Mouse (Mus musculus): ENCODE data around the gene Oas1h. TPM values are rescaled to one million over a fixed set of nuclear protein-coding genes. Genes with fewer than 3 reads are reported as not detected.
"Not testable (repeated sequence)": the region's sequence is repeated elsewhere in the genome, so short reads cannot be mapped to it uniquely, and the experiment has no call there.

Oas1h gene
- total and polyA plus RNA-seq, 2 experiments, result not detected

DNA sequence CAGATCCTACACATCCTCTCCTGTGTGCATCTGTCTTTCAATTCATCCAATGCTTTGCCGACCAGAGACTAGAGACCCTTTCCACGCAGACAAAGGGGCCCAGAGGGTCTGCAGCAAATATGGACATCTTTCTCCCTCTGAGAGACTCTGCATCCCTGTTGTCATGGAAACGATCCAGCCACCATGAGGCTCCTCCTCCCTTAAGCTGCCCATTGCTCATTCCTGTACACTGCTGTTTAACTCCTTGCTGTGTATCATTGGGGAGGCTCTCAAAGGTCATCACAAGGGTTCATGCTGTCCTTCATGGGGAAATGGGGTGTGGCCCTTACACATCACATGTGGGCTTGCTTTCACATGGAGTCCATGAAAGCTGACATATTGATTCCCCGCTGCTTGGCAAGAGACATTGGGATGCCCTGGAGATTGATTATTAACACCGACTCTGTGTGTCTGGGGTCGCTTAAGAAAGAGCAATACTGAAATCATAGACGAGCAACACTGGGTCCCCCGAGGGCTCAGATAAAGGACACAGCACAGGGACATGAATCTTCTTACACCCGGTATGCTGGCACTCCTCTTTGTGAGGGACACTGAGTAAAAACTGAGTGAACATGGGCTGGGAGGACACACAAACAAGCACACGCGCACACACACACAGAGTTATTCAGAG is 34.1 kb downstream of the Oas1h start:
- 0 out of 2 replicates have a peak, but pooled peaks cover under 1% of the 10 kb centered on the region for H3K36me3 ChIP-seq (ENCODE audit: control insufficient read depth, insufficient read depth, low read length)
- no peak for DNase-seq (ENCODE audit: extremely low read depth, low read depth, low spot score)
- no peak overlapping the region for H3K27ac ChIP-seq (replicated peaks; ENCODE audit: insufficient read depth, low read depth, low read length)
- no peak overlapping the region for H3K9ac ChIP-seq (ENCODE audit: low read depth, low read length)
- 82% methylated on average over 11 of the region's 11 CpGs for WGBS
- TF ChIP-seq POLR2A (IDR thresholded peaks at IDR 0.05; ENCODE audit: extremely low read depth, insufficient read depth, low read length) (no peak), CTCF (IDR thresholded peaks at IDR 0.05; ENCODE audit: low read depth, low read length) (no peak)
- no peaks in the 10 kb centered on the region for H3K27me3 ChIP-seq (ENCODE audit: control insufficient read depth, insufficient read depth, low read length)
- no peak overlapping the region for H3K4me3 ChIP-seq (ENCODE audit: insufficient read depth, low read depth, low read length)
- no peaks in the 10 kb centered on the region for H3K79me2 ChIP-seq (ENCODE audit: control insufficient read depth, insufficient read depth, low read length)
- no peaks in the 10 kb centered on the region for H3K4me1 ChIP-seq (ENCODE audit: control insufficient read depth, insufficient read depth, low read length)

DNA sequence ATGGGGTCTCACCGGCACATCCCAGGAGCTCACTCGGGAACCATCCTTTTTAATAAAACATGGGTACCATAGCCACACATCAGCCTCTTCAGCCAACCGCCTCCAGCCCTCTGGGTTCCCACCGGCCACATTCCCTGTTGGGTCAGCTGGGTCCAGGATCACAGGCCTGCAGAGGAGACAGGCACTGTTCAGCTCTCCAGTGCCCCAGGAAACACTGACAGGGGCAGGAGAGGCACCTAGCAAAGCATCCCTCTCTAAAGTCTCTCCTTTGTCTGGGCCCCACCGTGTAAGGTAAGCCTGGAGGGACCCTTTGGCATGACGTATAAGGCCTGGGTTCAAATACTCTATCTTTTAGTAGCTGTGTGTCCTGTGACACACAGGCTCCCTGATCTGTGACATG is 37.1 kb downstream of the Oas1h start:
- Histone ChIP-seq H3K79me2 (ENCODE audit: control insufficient read depth, insufficient read depth, low read length) (no peaks in the 10 kb centered on the region), H3K36me3 (ENCODE audit: control insufficient read depth, insufficient read depth, low read length) (0 out of 2 replicates have a peak, but pooled peaks cover 1% of the 10 kb centered on the region), H3K4me3 (ENCODE audit: insufficient read depth, low read depth, low read length) (no peak overlapping the region), H3K27ac (replicated peaks; ENCODE audit: insufficient read depth, low read depth, low read length) (no peak overlapping the region), H3K27me3 (ENCODE audit: control insufficient read depth, insufficient read depth, low read length) (no peaks in the 10 kb centered on the region), H3K4me1 (ENCODE audit: control insufficient read depth, insufficient read depth, low read length) (no peaks in the 10 kb centered on the region), H3K9ac (ENCODE audit: low read depth, low read length) (no peak overlapping the region)
- TF ChIP-seq CTCF (IDR thresholded peaks at IDR 0.05; ENCODE audit: low read depth, low read length) (no peak), POLR2A (IDR thresholded peaks at IDR 0.05; ENCODE audit: extremely low read depth, insufficient read depth, low read length) (no peak)
- 84% methylated on average over 6 of the region's 6 CpGs for WGBS
- no peak for DNase-seq (ENCODE audit: extremely low read depth, low read depth, low spot score)

- Histone ChIP-seq H3K79me2 (ENCODE audit: control insufficient read depth, insufficient read depth, low read length) (no peaks in the 10 kb centered on the region), H3K27ac (replicated peaks; ENCODE audit: insufficient read depth, low read depth, low read length) (no peak overlapping the region), H3K4me1 (ENCODE audit: control insufficient read depth, insufficient read depth, low read length) (no peaks in the 10 kb centered on the region), H3K4me3 (ENCODE audit: insufficient read depth, low read depth, low read length) (no peak overlapping the region), H3K36me3 (ENCODE audit: control insufficient read depth, insufficient read depth, low read length) (0 out of 2 replicates have a peak, but pooled peaks cover 1% of the 10 kb centered on the region), H3K9ac (ENCODE audit: low read depth, low read length) (no peak overlapping the region), H3K27me3 (ENCODE audit: control insufficient read depth, insufficient read depth, low read length) (no peaks in the 10 kb centered on the region)
- TF ChIP-seq CTCF (IDR thresholded peaks at IDR 0.05; ENCODE audit: low read depth, low read length), result no peak
- TF ChIP-seq POLR2A (IDR thresholded peaks at IDR 0.05; ENCODE audit: extremely low read depth, insufficient read depth, low read length), result no peak
- no peak for DNase-seq (ENCODE audit: extremely low read depth, low read depth, low spot score)
Measured at GRCm38 (mm10) chr5:120898726-120899125, 37.5 kb downstream of the Oas1h start.

- 60% methylated on average over 1 of the region's 1 CpGs for WGBS
Measured at GRCm38 (mm10) chr5:120900666-120901065, 39.4 kb downstream of the Oas1h start.

DNA sequence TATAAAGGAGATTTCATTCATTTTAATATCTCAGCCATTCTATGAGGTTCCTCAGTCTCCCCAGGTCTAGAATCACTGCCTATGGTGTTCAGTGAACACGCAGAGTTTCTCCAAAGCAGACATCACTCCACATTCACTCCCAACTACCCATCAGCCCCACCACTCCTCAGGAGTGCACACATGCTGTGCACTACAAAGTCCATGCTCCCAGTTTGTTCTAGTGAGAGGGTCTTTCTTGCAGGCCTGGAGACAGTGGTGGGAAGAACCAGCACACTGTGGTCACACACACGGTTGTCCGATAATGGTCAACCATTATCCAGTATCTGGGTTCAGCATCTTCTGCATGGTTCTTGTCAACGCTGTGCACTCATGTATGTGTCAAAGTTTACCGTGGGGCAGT is 40.8 kb downstream of the Oas1h start:
- WGBS, result 93% methylated on average over 5 of the region's 5 CpGs
- TF ChIP-seq CTCF (IDR thresholded peaks at IDR 0.05; ENCODE audit: low read depth, low read length) (no peak), POLR2A (IDR thresholded peaks at IDR 0.05; ENCODE audit: extremely low read depth, insufficient read depth, low read length) (no peak)

More at GRCm38 (mm10) chr5:120900666-120901065, 39.4 kb downstream of the Oas1h start:
- Histone ChIP-seq H3K4me1 (ENCODE audit: control insufficient read depth, insufficient read depth, low read length) (no peaks in the 10 kb centered on the region), H3K4me3 (ENCODE audit: insufficient read depth, low read depth, low read length) (no peak overlapping the region), H3K9ac (ENCODE audit: low read depth, low read length) (no peak overlapping the region), H3K36me3 (ENCODE audit: control insufficient read depth, insufficient read depth, low read length) (0 out of 2 replicates have a peak, but pooled peaks cover 1% of the 10 kb centered on the region), H3K27me3 (ENCODE audit: control insufficient read depth, insufficient read depth, low read length) (no peaks in the 10 kb centered on the region), H3K79me2 (ENCODE audit: control insufficient read depth, insufficient read depth, low read length) (no peaks in the 10 kb centered on the region), H3K27ac (replicated peaks; ENCODE audit: insufficient read depth, low read depth, low read length) (no peak overlapping the region)
- no peak for DNase-seq (ENCODE audit: extremely low read depth, low read depth, low spot score)
- TF ChIP-seq CTCF (IDR thresholded peaks at IDR 0.05; ENCODE audit: low read depth, low read length) (no peak), POLR2A (IDR thresholded peaks at IDR 0.05; ENCODE audit: extremely low read depth, insufficient read depth, low read length) (no peak)

GRCm38 (mm10) chr5:120906791-120907733 is 45.8 kb downstream of the Oas1h start, which contains the start of gene Oas1a:
Gene Oas1a (minus strand): TSS chr5:120907521.
- H3K27me3 ChIP-seq (ENCODE audit: control insufficient read depth, insufficient read depth, low read length); H3K36me3 ChIP-seq (ENCODE audit: control insufficient read depth, insufficient read depth, low read length); H3K4me1 ChIP-seq (ENCODE audit: control insufficient read depth, insufficient read depth, low read length); H3K27ac ChIP-seq (replicated peaks; ENCODE audit: insufficient read depth, low read depth, low read length); H3K79me2 ChIP-seq (ENCODE audit: control insufficient read depth, insufficient read depth, low read length): not testable (repeated sequence)
- WGBS, result 28% methylated on average over 9 of the region's 12 CpGs
- Histone ChIP-seq H3K9ac (ENCODE audit: low read depth, low read length) (peak within 1 kb of the TSS; percentile 4; the same call in 1 of the 2 replicates), H3K4me3 (ENCODE audit: insufficient read depth, low read depth, low read length) (peak within 1 kb of the TSS; percentile 29)
- DNase-seq (ENCODE audit: extremely low read depth, low read depth, low spot score), result peak; percentile 13

More for the DNA sequence above, 40.8 kb downstream of the Oas1h start:
- H3K4me3 ChIP-seq (ENCODE audit: insufficient read depth, low read depth, low read length), result no peak overlapping the region
- H3K27me3 ChIP-seq (ENCODE audit: control insufficient read depth, insufficient read depth, low read length), result no peaks in the 10 kb centered on the region
- H3K4me1 ChIP-seq (ENCODE audit: control insufficient read depth, insufficient read depth, low read length), result no peaks in the 10 kb centered on the region; the same call in 1 of the 2 replicates
- H3K9ac ChIP-seq (ENCODE audit: low read depth, low read length), result no peak overlapping the region
- H3K27ac ChIP-seq (replicated peaks; ENCODE audit: insufficient read depth, low read depth, low read length), result no peak overlapping the region
- 0 out of 2 replicates have a peak, but pooled peaks cover 1% of the 10 kb centered on the region for H3K36me3 ChIP-seq (ENCODE audit: control insufficient read depth, insufficient read depth, low read length)
- no peak for DNase-seq (ENCODE audit: extremely low read depth, low read depth, low spot score)
- H3K79me2 ChIP-seq (ENCODE audit: control insufficient read depth, insufficient read depth, low read length), result no peaks in the 10 kb centered on the region

Data from liver, adult 2 months (tissue).